9 mouse cellular contexts compared by ENCODE assay signal in the genomic region with DNA sequence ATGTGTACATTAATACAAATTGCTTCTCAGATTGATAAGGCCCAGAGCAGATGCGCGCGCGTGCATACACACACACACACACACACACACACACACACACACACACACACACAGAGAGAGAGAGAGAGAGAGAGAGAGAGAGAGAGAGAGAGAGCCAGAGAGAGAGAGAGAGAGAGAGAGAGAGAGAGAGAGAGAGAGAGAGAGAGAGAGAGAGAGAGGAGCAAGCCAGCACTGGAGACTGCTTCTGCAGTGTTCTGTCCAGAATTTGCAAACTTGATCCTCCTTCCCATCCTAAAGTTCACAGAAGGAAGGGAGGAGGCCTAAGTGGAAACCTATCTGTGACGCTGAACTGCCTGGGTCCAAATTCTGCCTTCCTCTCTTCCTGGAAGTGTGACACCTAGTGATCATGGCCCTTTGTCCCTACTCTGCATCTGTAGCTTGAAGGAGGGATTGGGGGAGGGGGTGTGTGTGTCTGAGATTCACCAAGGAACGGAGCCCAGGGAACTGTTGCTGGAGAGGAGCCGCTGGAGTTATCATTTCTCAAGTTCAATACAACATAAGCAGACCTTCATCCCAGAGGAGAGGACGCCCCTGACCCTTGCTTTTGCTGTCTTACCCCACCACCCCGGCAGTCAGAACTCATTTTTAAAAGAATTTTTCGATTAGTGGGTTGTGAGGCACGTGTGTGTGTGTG. TPM values are rescaled to one million over a fixed set of nuclear protein-coding genes. Genes with fewer than 3 reads are reported as not detected.
DNase-seq lines count a peak whose midpoint lies in the region; ATAC-seq and TF ChIP-seq lines count a peak whose summit lies in the region.
"Had no signal": no experiment of that assay in that cellular context is flagged by ENCODE, and none has a peak within 500 bp of the region (broad histone marks: within the 10 kb centered on the region; RNA-seq: fewer than 3 reads in every experiment).

No protein-coding gene starts in this region.

- H3K27ac ChIP-seq in heart, embryonic 11.5 days (ENCODE audit: low read depth, low read length), result no peak overlapping the region
- H3K27ac ChIP-seq in CH12.LX (ENCODE audit: insufficient read depth, low read depth), result no peak overlapping the region
- peak overlapping the region; percentile 86 for H3K27ac ChIP-seq in embryonic facial prominence, embryonic 14.5 days (replicated peaks; ENCODE audit: low read depth, low read length)
- 0 out of 2 replicates have a peak overlapping the region, but pooled peaks have one; percentile 17 for H3K27ac ChIP-seq in limb, embryonic 15.5 days
- peak overlapping the region; percentile 47 for H3K27ac ChIP-seq in stomach, embryonic 16.5 days (ENCODE audit: low read length)

- H3K9ac ChIP-seq in heart, embryonic 11.5 days (ENCODE audit: low read depth, low read length), result peak overlapping the region; percentile 83
- H3K9ac ChIP-seq in CH12.LX (ENCODE audit: insufficient read depth, low read depth), result peak overlapping the region; percentile 54
- H3K9ac ChIP-seq in embryonic facial prominence, embryonic 14.5 days (ENCODE audit: low read depth, low read length), result peak overlapping the region; percentile 70
- H3K9ac ChIP-seq in limb, embryonic 15.5 days, result 0 out of 2 replicates have a peak overlapping the region, but pooled peaks have one; percentile 60
- H3K9ac ChIP-seq in stomach, embryonic 16.5 days (ENCODE audit: low read length), result peak overlapping the region; percentile 79

- no peak for TF ChIP-seq POLR2A in CH12.LX (IDR thresholded peaks at IDR 0.05; ENCODE audit: low read depth, low read length)

- no peak for TF ChIP-seq RAD21 in CH12.LX (IDR thresholded peaks at IDR 0.05; ENCODE audit: low read depth, low read length)

- peak overlapping the region; percentile 63 for H3K4me3 ChIP-seq in heart, embryonic 11.5 days (ENCODE audit: low read depth, low read length)
- peak overlapping the region; percentile 42 to 98 (median 67) for H3K4me3 ChIP-seq in CH12.LX (replicated peaks in 1 of 3; ENCODE audit: low read depth in 2 of 3, low read length in 2 of 3, poor library complexity in 1 of 3)
- peak overlapping the region; percentile 74 for H3K4me3 ChIP-seq in embryonic facial prominence, embryonic 14.5 days (ENCODE audit: low read depth, low read length)
- H3K4me3 ChIP-seq in limb, embryonic 15.5 days, result peak overlapping the region; percentile 73
- peak overlapping the region; percentile 77 for H3K4me3 ChIP-seq in stomach, embryonic 16.5 days (replicated peaks; ENCODE audit: low read length)

- H3K9me3 ChIP-seq in heart, embryonic 11.5 days (replicated peaks; ENCODE audit: control insufficient read depth, low read length), result no peaks in the 10 kb centered on the region
- no peaks in the 10 kb centered on the region for H3K9me3 ChIP-seq in CH12.LX (replicated peaks; ENCODE audit: low read length)
- H3K9me3 ChIP-seq in embryonic facial prominence, embryonic 14.5 days (ENCODE audit: control insufficient read depth, low read length), result no peaks in the 10 kb centered on the region
- no peaks in the 10 kb centered on the region for H3K9me3 ChIP-seq in limb, embryonic 15.5 days
- H3K9me3 ChIP-seq in stomach, embryonic 16.5 days (replicated peaks; ENCODE audit: control insufficient read depth, low read length), result no peaks in the 10 kb centered on the region

- in situ Hi-C loops in CH12.LX (cut with MboI; ENCODE audit: low pct_ligation_motif_present, low pct_unique_long_range_greater_than_20kb, low sequenced_read_pairs), result loop anchor here (10.0 kb wide), 1 partner anchor 122 kb away; no protein-coding TSS in a partner anchor

- H3K79me2 ChIP-seq in CH12.LX (replicated peaks; ENCODE audit: control insufficient read depth, extremely low read depth, insufficient read depth, poor library complexity, severe bottlenecking), result no peaks in the 10 kb centered on the region

- intact Hi-C loops in heart, postnatal 36 days (cut with DNase I), result no loop called here

- dilution Hi-C loops in CH12.LX (cut with MboI; ENCODE audit: extremely low pct_ligation_motif_present, extremely low pct_unique_long_range_greater_than_20kb, low sequenced_read_pairs), result no loop called here

- H3K4me2 ChIP-seq in heart, embryonic 11.5 days, result peak overlapping the region; percentile 68
- H3K4me2 ChIP-seq in CH12.LX (ENCODE audit: insufficient read depth, low read depth, poor library complexity, severe bottlenecking), result peak overlapping the region; percentile 99
- H3K4me2 ChIP-seq in embryonic facial prominence, embryonic 14.5 days (ENCODE audit: low read depth, low read length), result peak overlapping the region; percentile 89
- peak overlapping the region; percentile 89 for H3K4me2 ChIP-seq in limb, embryonic 15.5 days
- peak overlapping the region; percentile 83 for H3K4me2 ChIP-seq in stomach, embryonic 16.5 days (ENCODE audit: low read depth, low read length)

- no peak for DNase-seq in heart, postnatal 36 days
- peak; percentile 39 for DNase-seq in CH12.LX (ENCODE audit: extremely low read depth)
- DNase-seq in embryonic facial prominence, embryonic 14.5 days (ENCODE audit: low spot score), result peak; percentile 52
- DNase-seq in adrenal gland, adult 8-10 months, result no peak

- H3K4me1 ChIP-seq in heart, embryonic 11.5 days (ENCODE audit: control insufficient read depth, insufficient read depth, low read length), result peaks cover 8% of the 10 kb centered on the region; the same call in 1 of the 2 replicates
- H3K4me1 ChIP-seq in CH12.LX (ENCODE audit: control insufficient read depth in 1 of 2, insufficient read depth in 2 of 2), result peaks cover 6 to 10% of the 10 kb centered on the region in 2 experiments
- peaks cover 10% of the 10 kb centered on the region for H3K4me1 ChIP-seq in embryonic facial prominence, embryonic 14.5 days (ENCODE audit: control insufficient read depth, insufficient read depth, low read length)
- peaks cover 24% of the 10 kb centered on the region for H3K4me1 ChIP-seq in limb, embryonic 15.5 days
- H3K4me1 ChIP-seq in stomach, embryonic 16.5 days (ENCODE audit: control insufficient read depth, insufficient read depth, low read length), result no peaks in the 10 kb centered on the region

- no peaks in the 10 kb centered on the region for H3K27me3 ChIP-seq in heart, embryonic 11.5 days (ENCODE audit: control insufficient read depth, insufficient read depth, low read length)
- peaks cover 1% of the 10 kb centered on the region for H3K27me3 ChIP-seq in CH12.LX (replicated peaks)
- H3K27me3 ChIP-seq in embryonic facial prominence, embryonic 14.5 days (replicated peaks; ENCODE audit: control insufficient read depth, insufficient read depth, low read length), result no peaks in the 10 kb centered on the region
- no peaks in the 10 kb centered on the region for H3K27me3 ChIP-seq in limb, embryonic 15.5 days
- H3K27me3 ChIP-seq in stomach, embryonic 16.5 days (ENCODE audit: control insufficient read depth, insufficient read depth, low read length), result no peaks in the 10 kb centered on the region
- H3K27me3 ChIP-seq: Patski had no signal

- TF ChIP-seq CTCF in CH12.LX (conservative IDR thresholded peaks at IDR 0.05 in 1 of 2, IDR thresholded peaks at IDR 0.05 in 1 of 2; ENCODE audit: low read depth in 2 of 2, low read length in 2 of 2), result peak in 1 of 2 experiments; percentile 48; a peak in 2 of 4 replicates

- no peak for TF ChIP-seq EP300 in CH12.LX (IDR thresholded peaks at IDR 0.05; ENCODE audit: low read length)

- 37% methylated on average over 11 of the region's 11 CpGs for WGBS in heart, embryonic 11.5 days (ENCODE audit: insufficient replicate concordance)
- WGBS in embryonic facial prominence, embryonic 14.5 days, result 36% methylated on average over 11 of the region's 11 CpGs
- WGBS in limb, embryonic 15.5 days, result 34% methylated on average over 11 of the region's 11 CpGs
- WGBS in stomach, embryonic 16.5 days, result 36% methylated on average over 11 of the region's 11 CpGs

- no peak; the same call in 1 of the 2 replicates for ATAC-seq in heart, embryonic 11.5 days (replicated peaks; ENCODE audit: insufficient number of reproducible peaks, low FRiP score, low TSS enrichment)
- ATAC-seq in embryonic facial prominence, embryonic 14.5 days (ENCODE audit: low read depth), result peak; percentile 28
- no peak for ATAC-seq in limb, embryonic 15.5 days (ENCODE audit: insufficient number of reproducible peaks, low FRiP score, low TSS enrichment, low read depth)
- no peak; the same call in 1 of the 2 replicates for ATAC-seq in stomach, embryonic 16.5 days (ENCODE audit: insufficient read depth, low FRiP score)
- ATAC-seq in megakaryocyte-erythroid progenitor cell, adult 5-6 weeks (replicated peaks; ENCODE audit: low FRiP score, low TSS enrichment, poor library complexity, severe bottlenecking), result no peak

- H3K36me3 ChIP-seq in heart, embryonic 11.5 days (ENCODE audit: control insufficient read depth, insufficient read depth, low read length), result no peaks in the 10 kb centered on the region
- peaks cover 0 to 2% of the 10 kb centered on the region in 2 experiments for H3K36me3 ChIP-seq in CH12.LX (replicated peaks in 1 of 2; ENCODE audit: control insufficient read depth in 1 of 2, insufficient read depth in 1 of 2, low read length in 1 of 2)
- H3K36me3 ChIP-seq in embryonic facial prominence, embryonic 14.5 days (ENCODE audit: control insufficient read depth, insufficient read depth, low read length), result no peaks in the 10 kb centered on the region
- no peaks in the 10 kb centered on the region for H3K36me3 ChIP-seq in limb, embryonic 15.5 days
- no peaks in the 10 kb centered on the region for H3K36me3 ChIP-seq in stomach, embryonic 16.5 days (ENCODE audit: control insufficient read depth, insufficient read depth, low read length)

RNA-seq across cellular contexts. Expression of gene Gnb5, which starts 7.2 kb away (rescaled TPM):
- polyA plus RNA-seq in heart, embryonic 11.5 days (2014; fragmentation: Nextera tagmentation; extraction: Ambion mirVana), result 54.3 and 67.8 TPM in 2 replicates
- 10 to 100 TPM; 18.7 to 25.7 TPM for total RNA-seq in heart, postnatal 36 days (2021)
- total RNA-seq in CH12.LX (2012; rRNA removed), result 4.4 and 6.5 TPM in 2 replicates
- total RNA-seq in CH12.LX (2014; rRNA removed), result 2.9 and 4.7 TPM in 2 replicates
- polyA plus RNA-seq in CH12.LX (2012; ENCODE audit: insufficient read length, low read depth), result 2.7 and 3.1 TPM in 2 replicates
- 30.3 and 31.1 TPM in 2 replicates for polyA plus RNA-seq in embryonic facial prominence, embryonic 14.5 days (2014; fragmentation: Nextera tagmentation; extraction: Ambion mirVana)
- polyA plus RNA-seq in limb, embryonic 15.5 days (2015; fragmentation: Nextera tagmentation; extraction: Ambion mirVana), result 24.6 TPM in 2 replicates
- polyA plus RNA-seq in stomach, embryonic 16.5 days (2015; fragmentation: Nextera tagmentation; extraction: Ambion mirVana), result 21.7 and 22.0 TPM in 2 replicates
- total RNA-seq in adrenal gland, adult 8-10 months (2022), result 10 to 100 TPM; 56.0 to 79.4 (median 66.8) TPM
- total RNA-seq in megakaryocyte-erythroid progenitor cell, adult 5-6 weeks (2014; fragmentation: Nextera tagmentation), result not detected in 2 replicates
- total RNA-seq in megakaryocyte-erythroid progenitor cell, adult 5-6 weeks (2017), result 1.1 and 1.3 TPM in 2 replicates

RNA-seq across cellular contexts. Expression of gene Bcl2l10, which starts 34.3 kb away (rescaled TPM):
- not detected in 2 replicates for polyA plus RNA-seq in heart, embryonic 11.5 days (2014; fragmentation: Nextera tagmentation; extraction: Ambion mirVana)
- not detected for total RNA-seq in heart, postnatal 36 days (2021)
- total RNA-seq in CH12.LX (2012; rRNA removed), result not detected in 2 replicates
- not detected in 2 replicates for total RNA-seq in CH12.LX (2014; rRNA removed)
- polyA plus RNA-seq in CH12.LX (2012; ENCODE audit: insufficient read length, low read depth), result not detected in 2 replicates
- polyA plus RNA-seq in embryonic facial prominence, embryonic 14.5 days (2014; fragmentation: Nextera tagmentation; extraction: Ambion mirVana), result not detected in 2 replicates
- not detected in 2 replicates for polyA plus RNA-seq in limb, embryonic 15.5 days (2015; fragmentation: Nextera tagmentation; extraction: Ambion mirVana)
- polyA plus RNA-seq in stomach, embryonic 16.5 days (2015; fragmentation: Nextera tagmentation; extraction: Ambion mirVana), result not detected in 2 replicates
- under 1 TPM in 2 of 4 experiments, not detected in 2; 0.41 to 0.97 TPM for total RNA-seq in adrenal gland, adult 8-10 months (2022)
- total RNA-seq in megakaryocyte-erythroid progenitor cell, adult 5-6 weeks (2014; fragmentation: Nextera tagmentation), result not detected in 2 replicates
- not detected in 2 replicates for total RNA-seq in megakaryocyte-erythroid progenitor cell, adult 5-6 weeks (2017)

Comparison
In these comparisons a context has a peak if more than half of its experiments do, and no peak if none do; other contexts are left out.
1. H3K27ac ChIP-seq: peak in embryonic facial prominence, embryonic 14.5 days (single experiment), limb, embryonic 15.5 days (single experiment) and stomach, embryonic 16.5 days (single experiment); none in heart, embryonic 11.5 days (single experiment) and CH12.LX (single experiment).
2. DNase-seq: peak in CH12.LX (single experiment) and embryonic facial prominence, embryonic 14.5 days (single experiment); none in heart, postnatal 36 days (0 of 2) and adrenal gland, adult 8-10 months (single experiment).
3. Peak in every context shown above with its lines, with median percentiles within 50 percentile points of each other: H3K4me2 ChIP-seq, H3K4me3 ChIP-seq and H3K9ac ChIP-seq.